Mouse (Mus musculus): ENCODE measurements at regions not wholly inside any gene's neighbourhood (a gene's known extent, or its start where the extent isn't known, plus 50 kb on each side); places are given as distances from the start of the nearest gene placed in this dataset.

DNA sequence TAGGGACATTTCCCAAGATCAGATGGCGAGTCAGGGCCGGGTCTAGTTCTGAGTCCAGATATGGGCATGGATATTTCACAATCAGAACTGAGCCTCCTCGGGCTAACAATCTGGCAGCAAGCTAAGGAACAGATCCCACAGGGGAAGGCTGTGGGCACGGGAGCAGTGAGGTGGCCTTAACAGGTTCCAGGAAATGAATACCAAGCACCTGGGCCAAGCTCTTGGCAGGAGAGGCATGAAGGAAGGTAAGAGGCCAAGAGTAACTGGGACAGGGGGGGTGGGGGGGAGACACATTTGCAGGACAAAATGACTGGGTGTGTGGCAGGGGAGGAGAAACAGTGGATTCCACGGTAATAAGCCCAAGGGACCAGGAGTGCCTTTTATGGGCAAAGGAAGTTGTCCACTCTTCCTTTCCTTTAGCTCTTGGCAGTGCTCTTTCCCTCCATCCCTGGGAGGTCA lies 124.9 kb upstream of the Ank start:
- TF ChIP-seq POLR2A (IDR thresholded peaks at IDR 0.05; ENCODE audit: low read depth, low read length) (no peak), CTCF (IDR thresholded peaks at IDR 0.05; ENCODE audit: extremely low read depth, insufficient read length, insufficient replicate concordance, low read depth, low read length) (no peak)

All from small intestine, adult 2 months (tissue).